Mouse (Mus musculus) CH12.LX (cell line): Measurements from ENCODE around the gene Fgfr2. TPM values are rescaled to one million over a fixed set of nuclear protein-coding genes. Genes with fewer than 3 reads are reported as not detected.
A peak's percentile ranks its signal among the peaks of the same experiment; 100 is the strongest.

Experiments used
- DNase-seq: peaks from one replicate; pipeline ENCODE4 v3.0.0-alpha.2; 2013; ENCODE audit errors: extremely low read depth
- H3K27ac ChIP-seq: 2 replicates; pipeline ENCODE4 v1.5.1; 2012; ENCODE audit warnings: low read depth, mild to moderate bottlenecking, control low read depth, moderate library complexity; ENCODE audit not compliant: insufficient read depth
- H3K27me3 ChIP-seq: replicated peaks from 2 replicates; pipeline ENCODE3; 2012; ENCODE audit warnings: inconsistent platforms
- H3K36me3 ChIP-seq, 2 experiments: replicated peaks in 1 of 2; 2 replicates each; pipeline versions ENCODE3 to v1.6.1; 2012; ENCODE audit warnings: inconsistent platforms in 1 of 2, low read length in 1 of 2, mild to moderate bottlenecking in 1 of 2, mixed read lengths in 1 of 2, moderate library complexity in 1 of 2; ENCODE audit not compliant: control insufficient read depth in 1 of 2, insufficient read depth in 1 of 2
- H3K4me1 ChIP-seq, 2 experiments: 2 replicates each; pipeline ENCODE4 v1.6.1; 2012; ENCODE audit warnings: inconsistent platforms in 1 of 2, moderate library complexity in 1 of 2; ENCODE audit not compliant: insufficient read depth in 2 of 2, control insufficient read depth in 1 of 2
- H3K4me2 ChIP-seq: 2 replicates; pipeline ENCODE4 v1.6.1; 2012; ENCODE audit warnings: low read depth, mild to moderate bottlenecking, control low read depth; ENCODE audit not compliant: poor library complexity, insufficient read depth, severe bottlenecking
- H3K4me3 ChIP-seq, 3 experiments: fragments of 150-350 bp in 1 of 3; sonication (generic) in 1 of 3; replicated peaks in 1 of 3; 2 replicates each; pipeline versions ENCODE3 to v1.5.1; 2011 to 2012; ENCODE audit warnings: low read depth in 2 of 3, low read length in 2 of 3, mild to moderate bottlenecking in 2 of 3, moderate library complexity in 2 of 3, control low read depth in 1 of 3, improper control_type of control experiment in 1 of 3, inconsistent platforms in 1 of 3, mixed read lengths in 1 of 3; ENCODE audit not compliant: poor library complexity in 1 of 3
- H3K79me2 ChIP-seq: replicated peaks from 2 replicates; pipeline ENCODE4 v1.6.1; 2012; ENCODE audit warnings: mild to moderate bottlenecking, moderate library complexity; ENCODE audit not compliant: control insufficient read depth, poor library complexity, insufficient read depth, severe bottlenecking; ENCODE audit errors: extremely low read depth
- H3K9ac ChIP-seq: 2 replicates; pipeline ENCODE4 v1.6.1; 2012; ENCODE audit warnings: low read depth, mild to moderate bottlenecking, control low read depth, moderate library complexity; ENCODE audit not compliant: insufficient read depth
- H3K9me3 ChIP-seq: replicated peaks from 2 replicates; pipeline ENCODE3; 2012; ENCODE audit warnings: low read length, inconsistent platforms, mixed read lengths
- CHD2 ChIP-seq: IDR thresholded peaks from 2 replicates; pipeline ENCODE4 v1.6.1; 2011; ENCODE audit warnings: low read length, improper control_type of control experiment
- CTCF ChIP-seq, 2 experiments: IDR thresholded peaks in 1 of 2; conservative IDR thresholded peaks in 1 of 2; 2 replicates each; pipeline ENCODE4 v1.5.1; 2011 to 2012; ENCODE audit warnings: low read depth in 2 of 2, low read length in 2 of 2, improper control_type of control experiment in 1 of 2, inconsistent platforms in 1 of 2, mild to moderate bottlenecking in 1 of 2, moderate library complexity in 1 of 2
- EP300 ChIP-seq: IDR thresholded peaks from 2 replicates; pipeline ENCODE4 v1.6.1; 2011; ENCODE audit warnings: low read length, improper control_type of control experiment
- IRF4 ChIP-seq: IDR thresholded peaks from 2 replicates; pipeline ENCODE4 v1.6.1; 2014; ENCODE audit warnings: low read depth, mild to moderate bottlenecking, inconsistent platforms, low read length, improper control_type of control experiment
- JUND ChIP-seq: conservative IDR thresholded peaks from 2 replicates; pipeline ENCODE4 v1.6.1; 2011; ENCODE audit warnings: low read depth, low read length, improper control_type of control experiment
- MAFK ChIP-seq: IDR thresholded peaks from 2 replicates; pipeline ENCODE4 v1.6.1; 2011; ENCODE audit warnings: low read length, improper control_type of control experiment; ENCODE audit not compliant: insufficient replicate concordance
- MAZ ChIP-seq: IDR thresholded peaks from 2 replicates; pipeline ENCODE4 v1.6.1; 2012; ENCODE audit warnings: low read depth, mild to moderate bottlenecking, inconsistent platforms, low read length, improper control_type of control experiment, moderate library complexity
- MEF2A ChIP-seq: IDR thresholded peaks from 2 replicates; pipeline ENCODE4 v1.6.1; 2014; ENCODE audit warnings: low read depth, mild to moderate bottlenecking, inconsistent platforms, low read length, improper control_type of control experiment, borderline replicate concordance
- NELFE ChIP-seq: IDR thresholded peaks from 2 replicates; pipeline ENCODE4 v1.6.1; 2011; ENCODE audit warnings: low read depth, low read length, improper control_type of control experiment
- PAX5 ChIP-seq: IDR thresholded peaks from 2 replicates; pipeline ENCODE4 v1.6.1; 2012; ENCODE audit warnings: low read length, inconsistent platforms, mixed read lengths
- RAD21 ChIP-seq: IDR thresholded peaks from 2 replicates; pipeline ENCODE4 v1.6.1; 2011; ENCODE audit warnings: low read depth, mild to moderate bottlenecking, low read length, improper control_type of control experiment, moderate library complexity
- SMC3 ChIP-seq: IDR thresholded peaks from 2 replicates; pipeline ENCODE4 v1.6.1; 2011; ENCODE audit warnings: low read depth, low read length, improper control_type of control experiment
- TBP ChIP-seq: conservative IDR thresholded peaks from 2 replicates; pipeline ENCODE4 v1.6.1; 2011; ENCODE audit warnings: low read depth, low read length, improper control_type of control experiment
- UBTF ChIP-seq: IDR thresholded peaks from 2 replicates; pipeline ENCODE4 v1.6.1; 2012; ENCODE audit warnings: low read depth, mild to moderate bottlenecking, inconsistent platforms, low read length, improper control_type of control experiment, moderate library complexity
- USF2 ChIP-seq: conservative IDR thresholded peaks from 2 replicates; pipeline ENCODE4 v1.6.1; 2011; ENCODE audit warnings: low read depth, low read length, improper control_type of control experiment
- ZKSCAN1 ChIP-seq: IDR thresholded peaks from 2 replicates; pipeline ENCODE4 v1.6.1; 2012; ENCODE audit warnings: low read depth, inconsistent platforms, low read length, improper control_type of control experiment, borderline replicate concordance
- ZMIZ1 ChIP-seq: IDR thresholded peaks from 2 replicates; pipeline ENCODE4 v1.6.1; 2012; ENCODE audit warnings: low read depth, mild to moderate bottlenecking, inconsistent platforms, low read length, improper control_type of control experiment
- dilution Hi-C: fragments of 300-500 bp; cut with MboI; formaldehyde crosslinking; loops from 2 replicates; pipeline ENCODE4 v1.14.3; 2020; ENCODE audit warnings: low sequenced_read_pairs; ENCODE audit not compliant: extremely low pct_unique_long_range_greater_than_20kb, extremely low pct_ligation_motif_present
- in situ Hi-C: fragments of 300-500 bp; cut with MboI; formaldehyde crosslinking; loops from 3 replicates; pipeline ENCODE4 v1.14.3; 2019; ENCODE audit warnings: low sequenced_read_pairs, low pct_ligation_motif_present, low pct_unique_long_range_greater_than_20kb, mixed read lengths
- polyA plus RNA-seq: library from polyadenylated mRNA; unstranded; fragments of >175 nt; gene quantifications from 2 replicates; pipeline ENCODE4 v1.2.1, GENCODE M21; 2012; ENCODE audit warnings: low read depth; ENCODE audit not compliant: insufficient read length
- total RNA-seq, 2 experiments: library from RNA; depleted of rRNA; stranded (reverse); fragments of 300-350 nt in 1 of 2; fragments of >200 nt in 1 of 2; gene quantifications; 2 replicates each; pipeline ENCODE4 v1.2.3; 2012 to 2014

Fgfr2 gene
- total and polyA plus RNA-seq, 3 experiments = not detected

GRCm38 (mm10) chr7:131598483-131598824, 1524.7 kb downstream of the Fgfr2 start:
- Histone ChIP-seq H3K36me3 (no peaks in the 10 kb centered on the region), H3K4me1 (no peaks in the 10 kb centered on the region), H3K9me3 (no peaks in the 10 kb centered on the region), H3K79me2 (no peaks in the 10 kb centered on the region), H3K27ac (no peak overlapping the region), H3K9ac (no peak overlapping the region), H3K4me2 (no peak overlapping the region), H3K4me3 (no peak overlapping the region), H3K27me3 (peaks cover 84% of the 10 kb centered on the region)
- dilution Hi-C loops (no loop called here), in situ Hi-C loops (no loop called here)
- DNase-seq = peak; percentile 19
- TF ChIP-seq RAD21 (peak; percentile 23), SMC3 (peak; percentile 37), MEF2A (no peak), CTCF (conservative IDR thresholded peaks at IDR 0.05 in 1 of 2, IDR thresholded peaks at IDR 0.05 in 1 of 2; ENCODE audit: low read depth in 2 of 2, low read length in 2 of 2) (peak in 1 of 2 experiments; percentile 57; a peak in 2 of 4 replicates), TBP (no peak), IRF4 (no peak), EP300 (no peak)

- H3K4me2 ChIP-seq = no peak overlapping the region
- no peaks in the 10 kb centered on the region for H3K36me3 ChIP-seq
- DNase-seq = no peak
- no peak overlapping the region for H3K27ac ChIP-seq
- no peaks in the 10 kb centered on the region for H3K9me3 ChIP-seq
- no peaks in the 10 kb centered on the region for H3K4me1 ChIP-seq
- no peak overlapping the region for H3K4me3 ChIP-seq
- in situ Hi-C loops = no loop called here
- TF ChIP-seq PAX5 = no peak
- no peak for TF ChIP-seq SMC3
- TF ChIP-seq ZMIZ1 = no peak
- no peak for TF ChIP-seq UBTF
- TF ChIP-seq MAZ = no peak
- TF ChIP-seq EP300 = no peak
- no peak for TF ChIP-seq JUND
- no peak for TF ChIP-seq ZKSCAN1
- no peak for TF ChIP-seq IRF4
- no peak for TF ChIP-seq MAFK
- no peak for TF ChIP-seq NELFE
- TF ChIP-seq USF2 = no peak
- TF ChIP-seq CHD2 = no peak
- no peak for TF ChIP-seq MEF2A
- dilution Hi-C loops = no loop called here
- no peaks in the 10 kb centered on the region for H3K79me2 ChIP-seq
- peaks cover 88% of the 10 kb centered on the region for H3K27me3 ChIP-seq
- H3K9ac ChIP-seq = no peak overlapping the region
These were observed 1525.2 kb downstream of the Fgfr2 start for GRCm38 (mm10) chr7:131597779-131598482.
